Mouse (Mus musculus): ENCODE measurements around the gene B3gnt6.

DNA sequence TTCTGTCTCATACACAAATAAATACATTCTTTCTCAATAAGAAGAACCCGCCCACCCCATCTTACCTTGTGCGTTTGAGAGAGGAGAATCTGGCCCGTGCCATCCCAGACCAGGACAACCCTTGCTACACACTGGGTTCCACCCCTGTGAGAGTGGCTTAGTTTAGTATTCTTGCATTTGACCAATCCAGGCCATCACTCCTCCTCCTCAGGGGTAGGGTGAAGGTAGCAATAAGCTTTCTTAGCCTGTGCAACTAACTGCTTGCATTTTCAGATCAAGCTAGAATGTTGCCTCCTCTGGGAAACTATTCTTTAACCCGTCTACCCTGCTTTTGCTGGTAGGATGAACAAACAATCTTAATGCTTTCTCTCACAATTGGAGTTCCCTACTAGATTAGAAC, at the start of gene B3gnt6:
- no peak for TF ChIP-seq CTCF (IDR thresholded peaks at IDR 0.05; ENCODE audit: low read depth)
- no peak for TF ChIP-seq EP300 (optimal IDR thresholded peaks at IDR 0.05)

Measured in stomach, postnatal 0 days (tissue).